Mouse (Mus musculus) cerebellum, adult 2 months (tissue): ENCODE data around the gene Ppp1r35. TPM values are rescaled to one million over a fixed set of nuclear protein-coding genes. Genes with fewer than 3 reads are reported as not detected.
A peak's percentile ranks its signal among the peaks of the same experiment; 100 is the strongest.

Source experiments
- DNase-seq, 2 experiments: peaks; one replicate each; pipeline ENCODE4 v3.0.0; 2021
- H3K27ac ChIP-seq: fragments of 200-500 bp; 2 replicates; pipeline ENCODE4 v1.5.1; 2012; ENCODE audit warnings: low read length, control low read depth, inconsistent platforms; ENCODE audit not compliant: insufficient read depth
- H3K27me3 ChIP-seq: fragments of 200-500 bp; 2 replicates; pipeline ENCODE4 v1.6.1; 2012; ENCODE audit warnings: inconsistent platforms, mild to moderate bottlenecking, low read length, moderate library complexity; ENCODE audit not compliant: control insufficient read depth, insufficient read depth
- H3K4me1 ChIP-seq: fragments of 200-500 bp; 2 replicates; pipeline ENCODE4 v1.6.1; 2011; ENCODE audit warnings: low read length; ENCODE audit not compliant: control insufficient read depth, insufficient read depth
- H3K4me3 ChIP-seq: fragments of 200-500 bp; replicated peaks from 2 replicates; pipeline ENCODE3; 2011; ENCODE audit warnings: mild to moderate bottlenecking, low read depth, low read length, control low read depth; ENCODE audit not compliant: insufficient read depth
- CTCF ChIP-seq: fragments of 200-500 bp; IDR thresholded peaks from 2 replicates; pipeline ENCODE4 v1.5.1; 2011; ENCODE audit warnings: low read depth, mild to moderate bottlenecking, control low read depth, low read length, moderate library complexity, borderline replicate concordance; ENCODE audit not compliant: insufficient read depth
- POLR2A ChIP-seq: fragments of 200-500 bp; IDR thresholded peaks from 2 replicates; pipeline ENCODE4 v1.6.1; 2011; ENCODE audit warnings: low read length, control low read depth, borderline replicate concordance; ENCODE audit not compliant: insufficient read depth
- WGBS: fragments of 180-500 bp; shearing (Covaris S2); methylation state at CpG from one replicate; pipeline ENCODE4 v1.1.7; 2018; 5-methylcytosine and 5-hydroxymethylcytosine counted together
- polyA plus RNA-seq: library from polyadenylated mRNA; depleted of rRNA; stranded (reverse); fragments of >200 nt; gene quantifications from 2 replicates; pipeline ENCODE4 v1.2.3, GENCODE M21; 2012

Gene Ppp1r35
- polyA plus RNA-seq, 1 experiment: 47.0 TPM

GRCm38 (mm10) chr5:137755425-137755824 lies 23.2 kb upstream of the Ppp1r35 start:
- H3K27me3 ChIP-seq: no peaks in the 10 kb centered on the region
- 58% methylated on average over 5 of the region's 5 CpGs for WGBS
- TF ChIP-seq CTCF (no peak), POLR2A (no peak)
- no peak overlapping the region for H3K4me3 ChIP-seq
- DNase-seq: no peak
- peaks cover 20% of the 10 kb centered on the region for H3K4me1 ChIP-seq
- no peak overlapping the region; the same call in 1 of the 2 replicates for H3K27ac ChIP-seq

GRCm38 (mm10) chr5:137756106-137756505 lies 22.5 kb upstream of the Ppp1r35 start:
- Histone ChIP-seq H3K27me3 (no peaks in the 10 kb centered on the region), H3K4me3 (no peak overlapping the region), H3K4me1 (peaks cover 20% of the 10 kb centered on the region), H3K27ac (no peak overlapping the region; the same call in 1 of the 2 replicates)
- 34% methylated on average over 3 of the region's 3 CpGs for WGBS
- DNase-seq: peak; percentile 13 to 65
- TF ChIP-seq CTCF (no peak), POLR2A (no peak)

- TF ChIP-seq POLR2A: no peak
- peak; percentile 97 for TF ChIP-seq CTCF
- WGBS: 40% methylated on average over 10 of the region's 10 CpGs
These were observed 21.6 kb upstream of the Ppp1r35 start for GRCm38 (mm10) chr5:137756882-137757661.

GRCm38 (mm10) chr5:137757887-137758286 lies 20.8 kb upstream of the Ppp1r35 start:
- peak overlapping the region; percentile 6 for H3K4me3 ChIP-seq
- peaks cover 20% of the 10 kb centered on the region for H3K4me1 ChIP-seq
- peak overlapping the region; percentile 82 for H3K27ac ChIP-seq
- WGBS: 26% methylated on average over 6 of the region's 6 CpGs
- TF ChIP-seq CTCF (no peak), POLR2A (no peak)
- peak; percentile 56 to 76 for DNase-seq
- H3K27me3 ChIP-seq: no peaks in the 10 kb centered on the region

More at GRCm38 (mm10) chr5:137756882-137757661, 21.6 kb upstream of the Ppp1r35 start:
- Histone ChIP-seq H3K27me3 (no peaks in the 10 kb centered on the region), H3K27ac (no peak overlapping the region), H3K4me1 (peaks cover 20% of the 10 kb centered on the region), H3K4me3 (no peak overlapping the region)
- peak; percentile 85 to 91 for DNase-seq

GRCm38 (mm10) chr5:137758921-137759534 lies 19.6 kb upstream of the Ppp1r35 start:
- Histone ChIP-seq H3K27ac (peak overlapping the region; percentile 82), H3K4me3 (peak overlapping the region; percentile 8), H3K27me3 (no peaks in the 10 kb centered on the region), H3K4me1 (peaks cover 20% of the 10 kb centered on the region)
- DNase-seq: peak in 1 of 2 experiments; percentile 31
- TF ChIP-seq CTCF (no peak), POLR2A (no peak)
- 47% methylated on average over 19 of the region's 19 CpGs for WGBS

- Histone ChIP-seq H3K4me3 (no peak overlapping the region), H3K27me3 (no peaks in the 10 kb centered on the region), H3K27ac (no peak overlapping the region), H3K4me1 (peaks cover 20% of the 10 kb centered on the region)
- no peak; the same call in 1 of the 2 replicates for TF ChIP-seq POLR2A
- peak; percentile 77 for TF ChIP-seq CTCF
- peak; percentile 88 to 89 for DNase-seq
- WGBS: 19% methylated on average over 4 of the region's 4 CpGs
These were observed 18.7 kb upstream of the Ppp1r35 start for GRCm38 (mm10) chr5:137759971-137760412.

- Histone ChIP-seq H3K27me3 (no peaks in the 10 kb centered on the region), H3K4me1 (0 out of 2 replicates have a peak, but pooled peaks cover 2% of the 10 kb centered on the region), H3K27ac (no peak overlapping the region), H3K4me3 (no peak overlapping the region)
- no peak for TF ChIP-seq POLR2A
- no peak for TF ChIP-seq CTCF
- DNase-seq: no peak
- 50% methylated on average over 9 of the region's 9 CpGs for WGBS
These were observed 13.9 kb upstream of the Ppp1r35 start for GRCm38 (mm10) chr5:137764609-137765340.
